Mouse (Mus musculus): ENCODE measurements around the gene Ccdc92. TPM values are rescaled to one million over a fixed set of nuclear protein-coding genes. Genes with fewer than 3 reads are reported as not detected.

Gene Ccdc92
- total RNA-seq, 2 experiments from 2014 or later, result 52.1 to 53.0 TPM

DNA sequence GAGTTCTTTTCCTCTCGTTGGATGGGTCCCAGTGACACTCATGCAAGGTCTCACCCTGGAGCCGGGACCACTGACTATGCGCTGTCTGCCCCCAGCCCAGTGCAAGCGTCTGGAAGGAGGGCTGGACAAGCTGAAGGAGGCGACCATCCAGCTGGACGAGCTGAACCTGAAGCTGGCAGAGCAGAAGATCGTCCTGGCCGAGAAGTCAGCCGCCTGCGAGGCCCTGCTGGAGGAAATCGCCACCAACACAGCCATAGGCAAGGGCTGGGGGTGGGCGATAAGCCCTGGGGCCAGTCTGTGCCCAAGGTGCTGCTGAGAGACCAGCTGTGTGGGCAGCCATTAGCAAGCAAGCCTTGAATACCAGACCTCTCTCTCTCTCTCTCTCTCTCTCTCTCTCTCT lies 49.8 kb downstream of the Ccdc92 start:
- DNase-seq (ENCODE audit: low spot score in 2 of 2), result no peak
- intact Hi-C loops (cut with DNase I), result no loop called here

DNA sequence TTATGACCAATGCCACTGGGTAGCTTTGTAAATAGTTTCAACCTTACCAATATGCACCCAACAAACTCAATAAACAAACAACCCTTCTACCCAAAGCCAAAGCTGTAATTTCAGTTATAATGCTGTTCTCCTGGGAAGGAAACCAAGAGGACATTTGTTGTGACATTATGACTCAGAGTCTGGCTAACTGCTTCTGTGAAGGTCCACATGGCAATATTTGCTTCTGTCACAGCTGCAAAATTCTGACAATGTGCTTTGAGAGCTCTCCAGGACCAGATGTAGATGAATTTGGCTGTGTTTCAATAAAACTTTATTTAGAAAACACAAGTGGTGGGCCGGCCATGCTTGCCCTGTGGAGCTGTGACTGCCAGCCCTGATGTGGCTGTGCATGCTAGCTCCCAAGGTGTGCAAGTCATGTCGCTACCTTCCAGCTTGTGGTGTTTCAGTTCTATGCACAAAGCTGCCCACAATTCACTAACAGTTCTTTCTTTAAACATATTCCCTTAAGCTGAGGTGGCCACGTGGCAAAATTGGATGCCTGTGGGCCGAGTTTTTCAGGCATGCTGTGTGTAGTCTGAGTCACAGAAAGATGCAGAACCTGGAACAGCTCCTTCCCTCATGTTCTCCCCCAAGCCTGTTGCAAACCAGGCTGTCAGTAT lies 52.4 kb downstream of the Ccdc92 start:
- intact Hi-C loops (cut with DNase I), result no loop called here
- peak; percentile 48 to 74 for DNase-seq (ENCODE audit: low spot score in 2 of 2)

DNA sequence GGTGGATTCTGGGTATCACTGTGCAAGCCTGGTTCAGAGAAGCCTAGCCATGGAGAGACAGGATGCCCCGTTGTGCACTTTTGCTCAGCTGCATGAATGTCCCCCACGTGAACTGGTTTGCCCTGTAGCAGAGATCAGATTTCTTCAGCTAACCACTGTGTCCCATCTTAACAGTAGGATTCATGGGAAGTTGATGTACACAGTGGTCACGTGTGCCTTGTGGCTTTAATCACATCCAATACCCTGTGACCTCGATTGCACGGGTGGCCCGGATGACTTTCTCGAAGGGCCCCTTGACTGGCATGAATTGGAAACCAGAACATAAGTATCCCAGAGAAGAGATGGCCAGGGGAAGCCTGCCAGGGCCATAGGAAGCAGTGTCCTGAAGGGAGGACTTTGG lies 70.1 kb downstream of the Ccdc92 start:
- no peak for DNase-seq (ENCODE audit: low spot score in 2 of 2)
- intact Hi-C loops (cut with DNase I), result no loop called here

DNA sequence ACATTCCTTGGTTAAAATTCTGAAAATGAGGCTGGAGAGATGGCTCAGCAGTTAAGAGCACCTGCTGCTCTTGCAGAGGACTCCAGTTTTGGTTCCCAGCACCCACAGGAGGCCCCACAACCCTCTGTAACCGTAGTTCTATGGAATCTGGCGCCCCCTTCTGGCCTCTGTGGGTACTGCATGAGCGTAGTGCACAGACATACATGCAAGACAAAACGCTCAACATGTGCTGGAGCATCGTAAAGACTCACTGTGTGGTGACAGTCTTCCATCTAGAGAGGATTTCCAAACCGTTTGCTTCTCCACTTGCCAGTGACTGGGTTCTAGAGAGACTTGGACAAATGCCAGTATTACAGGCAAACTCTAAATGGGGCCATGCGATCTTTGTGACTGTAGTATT lies 76.6 kb downstream of the Ccdc92 start:
- intact Hi-C loops (cut with DNase I), result no loop called here
- DNase-seq (ENCODE audit: low spot score in 2 of 2), result no peak

Other genes with a start within 250 kb of the Ccdc92 start
- 10 to 100 TPM; 54.6 to 56.1 TPM for gene Atp6v0a2, start 233.8 kb downstream of the Ccdc92 start, total RNA-seq (2021)
- 1 to 10 TPM in 1 of 2 experiments, under 1 TPM in 1; 0.93 to 1.0 TPM for gene Dnah10, start 137.3 kb downstream of the Ccdc92 start, total RNA-seq (2021)
- 10 to 100 TPM; 55.7 to 60.3 TPM for gene Zfp664, start 267 bp upstream of the Ccdc92 start, total RNA-seq (2021)
- 1 to 10 TPM; 1.7 to 2.2 TPM for gene Rflna, start 140.8 kb upstream of the Ccdc92 start, total RNA-seq (2021)

All from left cerebral cortex, postnatal 14 days (tissue).